Mouse (Mus musculus) bone marrow macrophage, adult 2 months (primary cell): Measurements from ENCODE around the gene Folr2.

Experiments used
- CTCF ChIP-seq: IDR thresholded peaks from 2 replicates; pipeline ENCODE4 v1.5.1; 2012; ENCODE audit warnings: low read depth, mild to moderate bottlenecking, low read length, moderate library complexity
- POLR2A ChIP-seq: IDR thresholded peaks from 2 replicates; pipeline ENCODE4 v1.6.1; 2012; ENCODE audit warnings: mild to moderate bottlenecking, low read depth, low read length, borderline replicate concordance

DNA sequence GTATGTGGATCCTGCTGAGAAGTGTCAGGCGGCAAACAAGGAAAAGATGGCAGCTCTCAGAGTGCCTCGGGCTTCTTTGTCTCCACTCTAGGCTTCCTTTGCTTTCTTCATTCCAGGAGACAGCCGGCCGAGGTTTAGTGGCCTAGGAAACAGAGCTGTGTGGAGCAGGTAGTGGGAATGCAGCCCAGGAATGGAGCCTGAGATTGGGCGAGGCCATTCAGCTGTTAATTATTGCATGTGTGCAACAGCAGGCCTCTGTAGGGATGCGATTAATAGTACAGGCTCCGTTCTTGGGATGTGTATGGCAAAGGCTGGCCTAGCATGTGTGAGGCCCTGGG is 12.1 kb upstream of the Folr2 start:
- TF ChIP-seq CTCF, result no peak
- TF ChIP-seq POLR2A, result no peak
